Mouse (Mus musculus): ENCODE measurements around the gene Uba1y. TPM values are rescaled to one million over a fixed set of nuclear protein-coding genes. Genes with fewer than 3 reads are reported as not detected.
"Not testable (repeated sequence)": the region's sequence is repeated elsewhere in the genome, so short reads cannot be mapped to it uniquely, and the experiment has no call there.

Gene Uba1y
- not detected in 2 replicates for polyA plus RNA-seq (2012; ENCODE audit: insufficient read depth, insufficient read length, low replicate concordance, missing spikeins)

GRCm38 (mm10) chrY:818396-818795, at the start of gene Uba1y:
TSS of gene Uba1y (plus strand) at chrY:818649.
- H3K27ac ChIP-seq (ENCODE audit: insufficient read depth, low read depth, low read length): no peak within 1 kb of the TSS
- WGBS: 82% methylated on average over 14 of the region's 15 CpGs
- no peaks in the 10 kb centered on the region for H3K4me1 ChIP-seq (ENCODE audit: control insufficient read depth, insufficient read depth, low read length)
- H3K4me3 ChIP-seq (ENCODE audit: insufficient read depth, low read depth, low read length): no peak within 1 kb of the TSS
- TF ChIP-seq POLR2A (IDR thresholded peaks at IDR 0.05; ENCODE audit: insufficient read depth, low read depth, low read length): no peak
- no peak for TF ChIP-seq CTCF (IDR thresholded peaks at IDR 0.05; ENCODE audit: insufficient read depth, low read depth, low read length)

- H3K4me1 ChIP-seq (ENCODE audit: control insufficient read depth, insufficient read depth, low read length); H3K4me3 ChIP-seq (ENCODE audit: insufficient read depth, low read depth, low read length); H3K27ac ChIP-seq (ENCODE audit: insufficient read depth, low read depth, low read length): not testable (repeated sequence)
- 96% methylated on average over 4 of the region's 11 CpGs for WGBS
Observed at GRCm38 (mm10) chrY:797309-797708, 21.1 kb upstream of the Uba1y start, which contains the start of gene Zfy1. TSS of gene Zfy1 (minus strand) at chrY:797409.

GRCm38 (mm10) chrY:808991-809661, 9.3 kb upstream of the Uba1y start:
- Histone ChIP-seq H3K27ac (ENCODE audit: insufficient read depth, low read depth, low read length) (no peak overlapping the region), H3K4me3 (ENCODE audit: insufficient read depth, low read depth, low read length) (peak overlapping the region; percentile 18; the same call in 1 of the 2 replicates), H3K4me1 (ENCODE audit: control insufficient read depth, insufficient read depth, low read length) (no peaks in the 10 kb centered on the region)
- under 1% methylated on average over 15 of the region's 15 CpGs for WGBS
- TF ChIP-seq POLR2A (IDR thresholded peaks at IDR 0.05; ENCODE audit: insufficient read depth, low read depth, low read length) (no peak), CTCF (IDR thresholded peaks at IDR 0.05; ENCODE audit: insufficient read depth, low read depth, low read length) (no peak)

- Histone ChIP-seq H3K27ac (ENCODE audit: insufficient read depth, low read depth, low read length) (no peak overlapping the region), H3K4me3 (ENCODE audit: insufficient read depth, low read depth, low read length) (no peak overlapping the region), H3K4me1 (ENCODE audit: control insufficient read depth, insufficient read depth, low read length) (peaks cover 4% of the 10 kb centered on the region; the same call in 1 of the 2 replicates)
- TF ChIP-seq POLR2A (IDR thresholded peaks at IDR 0.05; ENCODE audit: insufficient read depth, low read depth, low read length) (no peak), CTCF (IDR thresholded peaks at IDR 0.05; ENCODE audit: insufficient read depth, low read depth, low read length) (no peak)
Observed at GRCm38 (mm10) chrY:872404-872803, 54.0 kb downstream of the Uba1y start.

GRCm38 (mm10) chrY:872855-873549, 54.6 kb downstream of the Uba1y start:
- H3K4me1 ChIP-seq (ENCODE audit: control insufficient read depth, insufficient read depth, low read length): peaks cover 4% of the 10 kb centered on the region; the same call in 1 of the 2 replicates
- TF ChIP-seq POLR2A (IDR thresholded peaks at IDR 0.05; ENCODE audit: insufficient read depth, low read depth, low read length) (no peak), CTCF (IDR thresholded peaks at IDR 0.05; ENCODE audit: insufficient read depth, low read depth, low read length) (no peak)
- H3K4me3 ChIP-seq (ENCODE audit: insufficient read depth, low read depth, low read length): peak overlapping the region; percentile 26
- no peak overlapping the region for H3K27ac ChIP-seq (ENCODE audit: insufficient read depth, low read depth, low read length)
- WGBS: 23% methylated on average over 14 of the region's 18 CpGs

Other genes with a start within 250 kb of the Uba1y start
- gene Zfy1, start 21.2 kb upstream of the Uba1y start, polyA plus RNA-seq (2012; ENCODE audit: insufficient read depth, insufficient read length, low replicate concordance, missing spikeins): not detected in 2 replicates
- not detected in 2 replicates for gene Kdm5d, start 79.1 kb downstream of the Uba1y start, polyA plus RNA-seq (2012; ENCODE audit: insufficient read depth, insufficient read length, low replicate concordance, missing spikeins)
- 363 TPM in 1 of 2 replicates, not detected in the other for gene Eif2s3y, start 191.9 kb downstream of the Uba1y start, polyA plus RNA-seq (2012; ENCODE audit: insufficient read depth, insufficient read length, low replicate concordance, missing spikeins)

Measured in olfactory bulb, adult 2 months (tissue).